Mouse (Mus musculus) neural tube, embryonic 11.5 days (tissue): ENCODE measurements at regions not wholly inside any gene's neighbourhood (a gene's known extent, or its start where the extent isn't known, plus 50 kb on each side); places are given as distances from the start of the nearest gene placed in this dataset.

Experiments used
- ATAC-seq: fragments of 200-750 bp; cut with Nextera tagmentation; 2 replicates; pipeline ENCODE4 v1.8.0; 2017; ENCODE audit warnings: moderate number of reproducible peaks, mild to moderate bottlenecking, moderate TSS enrichment, moderate library complexity; ENCODE audit not compliant: insufficient read depth, low FRiP score, low TSS enrichment
- DNase-seq: peaks from one replicate; pipeline ENCODE4 v3.0.0-alpha.2; 2015; ENCODE audit warnings: low spot score
- H3K27ac ChIP-seq: fragments of 300-500 bp; sonication (generic); 2 replicates; pipeline ENCODE4 v1.5.1; 2014; ENCODE audit warnings: low read depth, mild to moderate bottlenecking, low read length
- H3K27me3 ChIP-seq: fragments of 300-500 bp; sonication (generic); 2 replicates; pipeline ENCODE4 v1.6.1; 2014; ENCODE audit warnings: mild to moderate bottlenecking, low read length, mixed read lengths; ENCODE audit not compliant: control insufficient read depth, insufficient read depth
- H3K36me3 ChIP-seq: fragments of 300-500 bp; sonication (generic); 2 replicates; pipeline ENCODE4 v1.6.1; 2014; ENCODE audit warnings: mild to moderate bottlenecking, low read length, moderate library complexity, mixed read lengths; ENCODE audit not compliant: control insufficient read depth, insufficient read depth
- H3K4me1 ChIP-seq: fragments of 300-500 bp; sonication (generic); 2 replicates; pipeline ENCODE4 v1.6.1; 2014; ENCODE audit warnings: low read length, mixed read lengths; ENCODE audit not compliant: control insufficient read depth, insufficient read depth
- H3K4me2 ChIP-seq: fragments of 300-500 bp; sonication (generic); 2 replicates; pipeline ENCODE4 v1.6.1; 2014; ENCODE audit warnings: low read depth, mild to moderate bottlenecking, moderate library complexity
- H3K4me3 ChIP-seq: fragments of 300-500 bp; sonication (generic); 2 replicates; pipeline ENCODE4 v1.5.1; 2014; ENCODE audit warnings: low read depth, low read length
- H3K9ac ChIP-seq: fragments of 300-500 bp; sonication (generic); 2 replicates; pipeline ENCODE4 v1.6.1; 2014; ENCODE audit warnings: mild to moderate bottlenecking, low read length
- H3K9me3 ChIP-seq: fragments of 300-500 bp; sonication (generic); 2 replicates; pipeline ENCODE4 v1.6.1; 2016; ENCODE audit warnings: low read length; ENCODE audit not compliant: control insufficient read depth
- WGBS: fragments of 180-500 bp; shearing (Covaris S2); extraction: QIAGEN DNeasy Blood & Tissue Kit; methylation state at CpG from one replicate; pipeline ENCODE4 v1.1.7; 2014; 5-methylcytosine and 5-hydroxymethylcytosine counted together

DNA sequence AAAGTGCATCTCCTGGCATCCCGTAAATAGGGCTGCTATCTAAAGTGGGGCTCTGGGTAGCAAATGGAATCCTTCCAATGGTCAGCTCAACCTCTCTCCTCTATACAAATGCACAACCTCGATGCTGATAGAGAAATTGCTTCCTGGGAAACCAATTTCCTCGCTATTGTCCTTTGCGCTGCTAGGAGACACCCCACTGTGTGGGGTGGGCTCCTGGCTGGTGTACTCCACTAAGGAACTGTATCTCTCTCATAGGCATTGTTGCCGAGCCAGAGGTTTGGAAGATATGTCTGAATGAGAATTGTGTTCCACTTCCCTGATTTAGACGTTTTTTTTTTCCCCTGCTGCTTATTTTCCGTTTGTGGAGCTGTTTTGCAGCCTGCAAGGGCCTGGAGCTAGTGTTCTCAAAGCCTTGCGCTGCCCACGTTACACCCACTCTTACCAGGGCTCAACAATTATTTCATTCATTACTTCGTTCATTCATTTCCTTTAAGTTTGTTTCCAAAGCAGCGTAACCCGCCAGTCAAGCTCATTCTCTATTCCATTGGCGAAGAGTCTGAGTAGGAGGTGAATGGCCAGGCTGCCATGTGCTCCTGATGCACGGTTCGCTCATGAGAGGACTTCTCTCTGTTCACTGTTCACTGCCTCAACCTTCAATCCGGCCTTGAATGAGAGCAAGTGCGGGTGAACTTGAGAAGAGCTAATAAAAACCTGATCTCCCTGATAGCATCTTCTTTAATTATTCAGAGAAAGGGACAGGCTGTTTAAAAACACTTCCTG, 76.5 kb upstream of the Barx2 start:
- H3K27ac ChIP-seq = no peak overlapping the region
- no peak for DNase-seq

DNA sequence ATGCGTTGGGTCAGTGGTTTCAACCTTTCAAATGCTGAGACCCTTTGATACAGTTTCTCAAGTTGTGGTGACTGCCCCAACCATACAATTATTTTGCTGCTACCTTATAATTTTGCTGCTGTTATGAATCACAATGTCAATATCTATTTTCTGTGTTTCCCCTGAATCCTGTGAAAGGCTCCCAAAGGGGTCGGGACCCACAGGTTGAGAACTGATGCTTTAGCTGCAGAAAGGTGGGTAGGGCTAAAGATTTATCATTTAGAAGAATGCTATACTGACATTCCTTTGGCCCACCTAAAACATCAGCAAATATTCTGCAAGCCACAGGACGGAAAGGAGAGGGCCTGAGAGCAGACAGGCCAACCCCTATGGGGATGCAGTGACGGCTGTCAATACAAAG, 77.2 kb upstream of the Barx2 start:
- 86% methylated on average over 4 of the region's 4 CpGs for WGBS
- ATAC-seq = no peak
- no peak overlapping the region for H3K27ac ChIP-seq

More for the DNA sequence above, 76.5 kb upstream of the Barx2 start:
- Histone ChIP-seq H3K27me3 (no peaks in the 10 kb centered on the region), H3K9me3 (no peaks in the 10 kb centered on the region), H3K9ac (no peak overlapping the region), H3K4me1 (no peaks in the 10 kb centered on the region), H3K4me3 (no peak overlapping the region), H3K4me2 (no peak overlapping the region), H3K36me3 (no peaks in the 10 kb centered on the region)
- no peak for ATAC-seq
- 58% methylated on average over 17 of the region's 17 CpGs for WGBS

DNA sequence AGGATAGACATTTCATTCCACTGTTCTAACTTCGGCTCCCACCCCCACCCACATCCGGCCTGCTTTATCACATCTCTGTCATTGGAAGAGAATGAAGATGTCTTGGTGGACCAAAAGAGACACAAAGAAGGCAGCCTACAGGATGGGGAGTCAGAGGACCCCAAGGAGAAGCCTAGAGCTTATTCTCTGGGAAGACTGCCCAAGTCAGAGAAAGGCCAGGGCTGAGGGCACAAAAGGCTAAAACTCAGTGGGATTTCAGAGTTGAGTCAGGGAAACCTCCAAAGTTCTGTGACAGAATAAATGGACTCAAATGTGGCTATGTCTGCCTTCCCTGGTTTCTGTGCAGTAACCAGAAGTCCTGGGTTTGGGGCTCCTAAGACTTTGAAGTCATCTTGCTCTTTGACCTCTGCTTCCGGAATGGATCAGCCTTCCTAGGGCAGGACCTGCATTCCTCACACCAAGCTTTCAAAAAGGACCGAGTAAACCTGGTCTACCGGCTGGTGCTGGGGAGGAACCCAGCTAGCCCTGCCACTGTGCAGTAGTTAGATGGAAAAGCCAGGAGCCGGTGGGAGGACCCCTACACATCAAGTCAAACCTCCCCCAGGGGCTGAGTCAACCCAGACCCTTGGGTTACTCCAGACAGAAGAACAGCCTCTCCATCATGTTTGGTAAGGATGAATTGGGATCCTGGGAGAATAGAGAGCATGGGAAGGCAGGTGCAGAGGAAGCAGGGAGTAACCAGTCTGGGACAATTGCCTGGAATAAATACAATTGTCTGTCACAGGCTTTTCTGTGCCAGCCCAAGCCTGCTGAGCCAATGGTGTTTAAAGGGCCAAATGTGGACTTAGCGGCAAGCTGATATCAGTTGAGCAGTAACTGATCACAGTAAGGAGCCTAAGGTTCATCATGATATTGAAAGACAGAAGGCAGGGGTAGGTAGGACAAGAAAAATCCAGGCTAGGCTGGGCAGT, 80.7 kb upstream of the Barx2 start:
- Histone ChIP-seq H3K4me2 (no peak overlapping the region), H3K27ac (no peak overlapping the region)

More for the DNA sequence above, 77.2 kb upstream of the Barx2 start:
- Histone ChIP-seq H3K27me3 (no peaks in the 10 kb centered on the region), H3K4me2 (no peak overlapping the region), H3K36me3 (no peaks in the 10 kb centered on the region), H3K4me1 (no peaks in the 10 kb centered on the region), H3K4me3 (no peak overlapping the region), H3K9me3 (no peaks in the 10 kb centered on the region), H3K9ac (no peak overlapping the region)
- no peak for DNase-seq

DNA sequence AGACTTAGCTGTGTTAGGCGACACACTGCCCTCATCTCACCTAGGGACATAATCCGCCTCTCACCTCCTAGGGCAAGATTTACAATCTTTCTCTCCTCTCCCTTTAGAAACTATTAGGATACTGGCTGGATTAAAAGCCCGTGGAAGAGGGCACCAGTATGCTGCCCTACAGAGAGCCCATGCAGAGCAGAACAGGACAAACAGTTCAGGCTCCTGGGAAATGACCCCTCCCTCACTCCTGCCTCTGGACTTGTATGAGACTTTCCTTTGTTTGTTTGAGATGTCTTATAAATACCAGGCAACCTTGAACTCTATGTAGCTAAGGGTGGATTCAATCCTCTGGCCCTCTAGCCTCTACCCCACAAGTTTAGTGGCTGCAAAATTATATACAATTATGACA, 81.8 kb upstream of the Barx2 start:
- H3K4me2 ChIP-seq = no peak overlapping the region
- H3K27ac ChIP-seq = no peak overlapping the region
- no peaks in the 10 kb centered on the region for H3K27me3 ChIP-seq
- H3K4me1 ChIP-seq = no peaks in the 10 kb centered on the region
- ATAC-seq = no peak
- no peaks in the 10 kb centered on the region for H3K9me3 ChIP-seq
- 53% methylated on average over 3 of the region's 3 CpGs for WGBS
- DNase-seq = no peak
- no peak overlapping the region for H3K4me3 ChIP-seq
- H3K9ac ChIP-seq = no peak overlapping the region
- H3K36me3 ChIP-seq = no peaks in the 10 kb centered on the region

More for the DNA sequence above, 80.7 kb upstream of the Barx2 start:
- no peak for ATAC-seq
- Histone ChIP-seq H3K9ac (no peak overlapping the region), H3K9me3 (no peaks in the 10 kb centered on the region), H3K4me1 (no peaks in the 10 kb centered on the region), H3K36me3 (no peaks in the 10 kb centered on the region), H3K27me3 (no peaks in the 10 kb centered on the region), H3K4me3 (no peak overlapping the region)
- WGBS = 82% methylated on average over 7 of the region's 7 CpGs
- no peak for DNase-seq

DNA sequence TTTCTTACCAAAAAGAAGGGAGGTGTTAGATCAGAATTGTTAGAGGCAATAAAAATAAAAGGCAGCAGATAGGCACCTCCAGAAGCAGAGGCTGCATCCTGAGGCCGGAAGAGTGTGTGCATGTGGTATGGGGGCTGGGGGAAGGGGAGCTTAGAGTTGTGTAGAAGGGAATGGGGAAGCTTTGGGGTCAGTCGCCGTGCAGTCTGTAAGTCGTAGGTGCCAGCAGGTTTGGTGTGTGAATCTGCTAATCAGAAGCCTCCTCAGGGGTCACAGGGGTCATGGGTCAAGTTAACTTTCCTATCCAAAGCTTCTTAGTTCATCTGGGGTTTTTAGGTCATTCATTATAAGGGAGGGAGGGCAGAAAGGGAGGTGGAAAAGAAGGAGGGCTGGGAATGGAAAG, 82.4 kb upstream of the Barx2 start:
- H3K9ac ChIP-seq = no peak overlapping the region
- no peaks in the 10 kb centered on the region for H3K36me3 ChIP-seq
- WGBS = 46% methylated on average over 4 of the region's 4 CpGs
- H3K9me3 ChIP-seq = no peaks in the 10 kb centered on the region
- H3K27me3 ChIP-seq = no peaks in the 10 kb centered on the region
- H3K4me3 ChIP-seq = no peak overlapping the region
- H3K4me2 ChIP-seq = no peak overlapping the region
- DNase-seq (no peak), ATAC-seq (no peak)
- H3K27ac ChIP-seq = no peak overlapping the region
- no peaks in the 10 kb centered on the region for H3K4me1 ChIP-seq

DNA sequence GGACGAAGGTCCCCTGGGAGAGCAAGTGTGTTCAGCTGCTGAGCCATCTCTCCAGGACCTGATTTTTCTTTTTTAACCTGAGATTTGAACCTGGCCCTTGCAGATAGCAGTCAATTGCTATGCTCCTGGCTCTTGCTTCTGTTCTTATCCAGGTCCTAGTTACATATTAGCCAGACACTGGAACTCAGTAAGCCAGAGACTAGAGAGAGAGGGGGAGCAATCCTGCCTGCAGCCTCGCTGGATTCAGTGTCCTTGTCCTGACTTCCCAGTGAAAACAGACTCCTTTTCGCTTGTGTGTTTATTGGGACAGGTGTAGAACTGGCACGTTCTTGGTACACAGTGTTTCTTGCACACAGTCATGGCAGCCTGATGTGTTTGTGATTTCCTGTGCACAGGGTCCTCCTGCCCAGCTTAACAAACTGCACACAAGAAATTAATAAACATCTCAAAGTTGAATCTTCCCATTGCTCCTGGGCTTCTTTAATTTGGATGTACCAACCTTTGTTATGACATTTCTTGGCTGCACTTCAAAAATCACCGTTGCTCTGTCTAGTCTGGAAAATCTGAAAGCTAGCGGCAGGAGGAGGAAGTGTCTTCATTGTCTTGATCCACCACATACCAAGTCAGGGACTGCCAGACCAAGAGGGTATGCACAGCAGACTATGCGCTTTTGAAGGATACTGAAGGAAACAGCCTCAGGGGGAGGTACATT, 83.4 kb upstream of the Barx2 start:
- ATAC-seq = no peak

DNA sequence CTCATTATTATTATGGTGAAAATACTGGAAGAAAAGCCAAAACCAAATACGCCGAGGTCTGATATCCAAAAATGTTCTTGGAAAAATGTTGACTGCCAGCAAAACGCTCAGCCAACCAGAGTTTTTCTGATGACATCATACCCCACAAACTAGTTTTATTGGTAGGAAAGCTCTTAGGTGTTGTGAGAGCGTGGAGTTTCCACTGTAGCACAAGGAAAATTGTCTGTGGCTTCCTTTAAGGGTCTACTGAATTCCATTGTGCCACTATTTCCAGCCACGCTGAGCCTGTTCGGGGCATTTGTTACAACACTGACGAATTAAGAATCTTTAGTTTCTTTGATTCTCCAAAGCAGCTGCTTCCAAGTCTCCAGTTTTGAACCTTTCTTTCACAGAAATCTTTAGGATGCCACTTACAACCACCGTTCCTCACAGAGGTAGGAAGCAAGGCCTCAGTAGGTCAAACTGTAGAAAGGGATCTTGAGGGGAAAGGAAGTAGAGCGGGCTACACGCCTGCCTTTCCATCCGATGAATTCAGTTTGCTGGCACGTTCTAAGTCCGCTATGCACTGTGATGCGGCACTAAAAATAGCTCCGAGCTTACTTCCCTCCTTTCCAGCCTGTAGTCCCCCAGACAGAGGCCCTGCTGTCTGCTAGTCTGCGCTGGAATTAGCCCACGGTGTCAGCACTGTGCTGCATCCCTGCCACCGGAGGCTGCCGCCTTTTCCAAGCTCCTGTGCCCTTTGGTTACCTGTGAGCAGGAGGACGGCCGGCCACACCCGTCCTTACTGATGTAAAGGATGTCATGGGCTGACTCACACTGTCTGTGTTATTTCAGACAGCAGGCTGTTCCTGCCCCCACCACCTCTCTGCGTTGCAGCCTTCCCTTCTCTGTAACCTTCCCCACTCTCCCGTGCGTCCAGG, 84.2 kb upstream of the Barx2 start:
- Histone ChIP-seq H3K36me3 (no peaks in the 10 kb centered on the region), H3K4me2 (no peak overlapping the region), H3K9me3 (no peaks in the 10 kb centered on the region), H3K27me3 (no peaks in the 10 kb centered on the region), H3K4me3 (no peak overlapping the region), H3K9ac (no peak overlapping the region), H3K4me1 (no peaks in the 10 kb centered on the region), H3K27ac (no peak overlapping the region)
- ATAC-seq (no peak), DNase-seq (peak; percentile 19)
- WGBS = 67% methylated on average over 25 of the region's 25 CpGs

More for the DNA sequence above, 83.4 kb upstream of the Barx2 start:
- 68% methylated on average over 7 of the region's 7 CpGs for WGBS
- no peaks in the 10 kb centered on the region for H3K27me3 ChIP-seq
- H3K9me3 ChIP-seq = no peaks in the 10 kb centered on the region
- H3K4me2 ChIP-seq = no peak overlapping the region
- no peak for DNase-seq
- H3K36me3 ChIP-seq = no peaks in the 10 kb centered on the region
- H3K4me3 ChIP-seq = no peak overlapping the region
- no peak overlapping the region for H3K27ac ChIP-seq
- H3K9ac ChIP-seq = no peak overlapping the region
- H3K4me1 ChIP-seq = no peaks in the 10 kb centered on the region
